8 mouse cellular contexts compared by ENCODE assay signal in genomic region chr11:121261074-121261473, GRCm38 (mm10). TPM values are rescaled to one million over a fixed set of nuclear protein-coding genes. Genes with fewer than 3 reads are reported as not detected.
DNase-seq lines count a peak whose midpoint lies in the region; ATAC-seq and TF ChIP-seq lines count a peak whose summit lies in the region.

No protein-coding gene starts in this region.

- H3K4me1 ChIP-seq in cerebellum, adult 2 months (ENCODE audit: control insufficient read depth, insufficient read depth, low read length), result no peaks in the 10 kb centered on the region; the same call in 1 of the 2 replicates
- H3K4me1 ChIP-seq in neural tube, embryonic 11.5 days (ENCODE audit: control insufficient read depth, insufficient read depth, low read length), result peaks cover 8% of the 10 kb centered on the region; the same call in 1 of the 2 replicates
- peaks cover 12% of the 10 kb centered on the region for H3K4me1 ChIP-seq in liver, embryonic 11.5 days (replicated peaks; ENCODE audit: control insufficient read depth, insufficient read depth, low read length)
- H3K4me1 ChIP-seq in stomach, embryonic 16.5 days (ENCODE audit: control insufficient read depth, insufficient read depth, low read length), result peaks cover 15% of the 10 kb centered on the region; the same call in 1 of the 2 replicates

- H3K4me3 ChIP-seq in cerebellum, adult 2 months (replicated peaks; ENCODE audit: insufficient read depth, low read depth, low read length), result peak overlapping the region; percentile 68
- H3K4me3 ChIP-seq in neural tube, embryonic 11.5 days (ENCODE audit: low read depth, low read length), result peak overlapping the region; percentile 98
- H3K4me3 ChIP-seq in liver, embryonic 11.5 days (ENCODE audit: low read depth, low read length), result peak overlapping the region; percentile 99
- H3K4me3 ChIP-seq in stomach, embryonic 16.5 days (replicated peaks; ENCODE audit: low read length), result peak overlapping the region; percentile 98

- peak overlapping the region; percentile 97 for H3K9ac ChIP-seq in neural tube, embryonic 11.5 days (ENCODE audit: low read length)
- H3K9ac ChIP-seq in liver, embryonic 11.5 days (ENCODE audit: low read depth, low read length), result peak overlapping the region; percentile 93
- peak overlapping the region; percentile 93 for H3K9ac ChIP-seq in stomach, embryonic 16.5 days (ENCODE audit: low read length)

- no peak for DNase-seq in cerebellum, adult 2 months
- no peak for DNase-seq in cerebellum, postnatal 4 days (ENCODE audit: low spot score in 2 of 2)
- no peak for DNase-seq in neural tube, embryonic 11.5 days (ENCODE audit: low spot score)
- no peak for DNase-seq in neural tube, embryonic 10.5 days (ENCODE audit: extremely low spot score, low spot score)
- DNase-seq in liver, embryonic 11.5 days (ENCODE audit: low spot score), result no peak
- DNase-seq in ovary, postnatal 10 days (ENCODE audit: low spot score), result no peak
- no peak for DNase-seq in kidney, adult 8-10 months

- no peaks in the 10 kb centered on the region for H3K9me3 ChIP-seq in neural tube, embryonic 11.5 days (ENCODE audit: control insufficient read depth, low read length)
- no peaks in the 10 kb centered on the region for H3K9me3 ChIP-seq in liver, embryonic 11.5 days (ENCODE audit: control insufficient read depth, low read length)
- no peaks in the 10 kb centered on the region for H3K9me3 ChIP-seq in stomach, embryonic 16.5 days (replicated peaks; ENCODE audit: control insufficient read depth, low read length)

- no peak for TF ChIP-seq CTCF in cerebellum, adult 2 months (IDR thresholded peaks at IDR 0.05; ENCODE audit: borderline replicate concordance, insufficient read depth, low read depth, low read length)

- 31% methylated on average over 2 of the region's 2 CpGs for WGBS in cerebellum, adult 2 months
- 61% methylated on average over 2 of the region's 2 CpGs for WGBS in neural tube, embryonic 11.5 days
- WGBS in liver, embryonic 11.5 days, result 48% methylated on average over 2 of the region's 2 CpGs
- WGBS in stomach, embryonic 16.5 days, result 37% methylated on average over 2 of the region's 2 CpGs

- H3K36me3 ChIP-seq in neural tube, embryonic 11.5 days (ENCODE audit: control insufficient read depth, insufficient read depth, low read length), result no peaks in the 10 kb centered on the region; the same call in 1 of the 2 replicates
- peaks cover 14% of the 10 kb centered on the region for H3K36me3 ChIP-seq in liver, embryonic 11.5 days (ENCODE audit: control insufficient read depth, insufficient read depth, low read length)
- no peaks in the 10 kb centered on the region for H3K36me3 ChIP-seq in stomach, embryonic 16.5 days (ENCODE audit: control insufficient read depth, insufficient read depth, low read length)

- no peak for ATAC-seq in neural tube, embryonic 11.5 days (ENCODE audit: insufficient read depth, low FRiP score, low TSS enrichment)
- no peak for ATAC-seq in liver, embryonic 11.5 days (replicated peaks; ENCODE audit: low FRiP score)
- no peak for ATAC-seq in stomach, embryonic 16.5 days (ENCODE audit: insufficient read depth, low FRiP score)

- no peaks in the 10 kb centered on the region for H3K27me3 ChIP-seq in cerebellum, adult 2 months (ENCODE audit: control insufficient read depth, insufficient read depth, low read length)
- no peaks in the 10 kb centered on the region for H3K27me3 ChIP-seq in neural tube, embryonic 11.5 days (ENCODE audit: control insufficient read depth, insufficient read depth, low read length)
- no peaks in the 10 kb centered on the region for H3K27me3 ChIP-seq in liver, embryonic 11.5 days (replicated peaks; ENCODE audit: control insufficient read depth, insufficient read depth, low read length)
- no peaks in the 10 kb centered on the region for H3K27me3 ChIP-seq in stomach, embryonic 16.5 days (ENCODE audit: control insufficient read depth, insufficient read depth, low read length)

- H3K27ac ChIP-seq in cerebellum, adult 2 months (ENCODE audit: insufficient read depth, low read length), result no peak overlapping the region
- H3K27ac ChIP-seq in neural tube, embryonic 11.5 days (ENCODE audit: low read depth, low read length), result no peak overlapping the region
- H3K27ac ChIP-seq in liver, embryonic 11.5 days (ENCODE audit: low read depth, low read length), result no peak overlapping the region
- H3K27ac ChIP-seq in stomach, embryonic 16.5 days (ENCODE audit: low read length), result no peak overlapping the region

- no peak for TF ChIP-seq POLR2A in cerebellum, adult 2 months (IDR thresholded peaks at IDR 0.05; ENCODE audit: borderline replicate concordance, insufficient read depth, low read length)

- peak overlapping the region; percentile 87 for H3K4me2 ChIP-seq in neural tube, embryonic 11.5 days (ENCODE audit: low read depth)
- H3K4me2 ChIP-seq in liver, embryonic 11.5 days, result peak overlapping the region; percentile 89
- peak overlapping the region; percentile 81 for H3K4me2 ChIP-seq in stomach, embryonic 16.5 days (ENCODE audit: low read depth, low read length)

RNA-seq across cellular contexts. Expression of gene Foxk2, which starts 1.3 kb away (rescaled TPM):
- 44.7 and 47.1 TPM in 2 replicates for polyA plus RNA-seq in cerebellum, adult 2 months (2012; rRNA removed)
- polyA plus RNA-seq in neural tube, embryonic 11.5 days (2014; fragmentation: Nextera tagmentation; extraction: Ambion mirVana), result 18.7 and 20.6 TPM in 2 replicates
- 9.3 and 10.7 TPM in 2 replicates for polyA plus RNA-seq in liver, embryonic 11.5 days (2014; fragmentation: Nextera tagmentation; extraction: Ambion mirVana)
- 6.1 and 6.6 TPM in 2 replicates for polyA plus RNA-seq in stomach, embryonic 16.5 days (2015; fragmentation: Nextera tagmentation; extraction: Ambion mirVana)

RNA-seq across cellular contexts. Expression of gene Narf, which starts 24.0 kb away (rescaled TPM):
- 60.4 and 68.9 TPM in 2 replicates for polyA plus RNA-seq in cerebellum, adult 2 months (2012; rRNA removed)
- 77.8 and 87.0 TPM in 2 replicates for polyA plus RNA-seq in neural tube, embryonic 11.5 days (2014; fragmentation: Nextera tagmentation; extraction: Ambion mirVana)
- 81.5 and 89.4 TPM in 2 replicates for polyA plus RNA-seq in liver, embryonic 11.5 days (2014; fragmentation: Nextera tagmentation; extraction: Ambion mirVana)
- polyA plus RNA-seq in stomach, embryonic 16.5 days (2015; fragmentation: Nextera tagmentation; extraction: Ambion mirVana), result 52.8 and 65.6 TPM in 2 replicates

RNA-seq across cellular contexts. Expression of gene Cybc1, which starts 32.0 kb away (rescaled TPM):
- polyA plus RNA-seq in cerebellum, adult 2 months (2012; rRNA removed), result 36.2 and 37.4 TPM in 2 replicates
- 42.3 and 45.7 TPM in 2 replicates for polyA plus RNA-seq in neural tube, embryonic 11.5 days (2014; fragmentation: Nextera tagmentation; extraction: Ambion mirVana)
- polyA plus RNA-seq in liver, embryonic 11.5 days (2014; fragmentation: Nextera tagmentation; extraction: Ambion mirVana), result 35.1 and 38.2 TPM in 2 replicates
- 37.9 and 44.2 TPM in 2 replicates for polyA plus RNA-seq in stomach, embryonic 16.5 days (2015; fragmentation: Nextera tagmentation; extraction: Ambion mirVana)

RNA-seq across cellular contexts. Expression of gene Ogfod3, which starts 56.6 kb away (rescaled TPM):
- 11.4 and 12.0 TPM in 2 replicates for polyA plus RNA-seq in cerebellum, adult 2 months (2012; rRNA removed)
- 17.8 and 19.8 TPM in 2 replicates for polyA plus RNA-seq in neural tube, embryonic 11.5 days (2014; fragmentation: Nextera tagmentation; extraction: Ambion mirVana)
- polyA plus RNA-seq in liver, embryonic 11.5 days (2014; fragmentation: Nextera tagmentation; extraction: Ambion mirVana), result 21.7 and 23.4 TPM in 2 replicates
- 29.4 and 30.4 TPM in 2 replicates for polyA plus RNA-seq in stomach, embryonic 16.5 days (2015; fragmentation: Nextera tagmentation; extraction: Ambion mirVana)

RNA-seq across cellular contexts. Expression of gene Hexdc, which starts 56.8 kb away (rescaled TPM):
- 54.1 and 61.0 TPM in 2 replicates for polyA plus RNA-seq in cerebellum, adult 2 months (2012; rRNA removed)
- 7.0 and 7.6 TPM in 2 replicates for polyA plus RNA-seq in neural tube, embryonic 11.5 days (2014; fragmentation: Nextera tagmentation; extraction: Ambion mirVana)
- 5.1 and 5.6 TPM in 2 replicates for polyA plus RNA-seq in liver, embryonic 11.5 days (2014; fragmentation: Nextera tagmentation; extraction: Ambion mirVana)
- polyA plus RNA-seq in stomach, embryonic 16.5 days (2015; fragmentation: Nextera tagmentation; extraction: Ambion mirVana), result 8.5 and 9.4 TPM in 2 replicates
